Mouse (Mus musculus): Measurements from ENCODE around the gene Dock10.

DNA sequence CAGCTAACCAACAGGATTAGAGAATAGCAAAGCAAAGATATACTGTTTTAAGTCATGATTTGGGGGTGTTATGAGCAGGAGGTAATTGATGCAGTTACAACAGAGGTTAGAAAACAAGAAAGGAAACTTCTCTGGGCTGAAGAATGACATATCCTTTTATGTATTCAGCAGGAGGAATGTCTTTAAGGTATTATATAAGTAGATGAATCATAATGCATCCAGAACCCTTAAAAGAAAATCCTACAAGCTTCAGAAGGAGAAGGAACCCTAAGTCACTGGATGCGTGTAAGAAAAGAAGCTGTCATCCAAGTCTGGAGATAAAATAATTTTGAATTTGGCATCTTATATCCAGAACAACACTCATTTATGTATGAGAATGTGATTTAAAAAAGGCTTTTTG, 285.9 kb downstream of the Dock10 start:
- TF ChIP-seq POLR2A (IDR thresholded peaks at IDR 0.05; ENCODE audit: low read depth, low read length) = no peak
- TF ChIP-seq CTCF (conservative IDR thresholded peaks at IDR 0.05; ENCODE audit: insufficient read depth, insufficient read length, low read depth, low read length) = no peak

All from kidney, adult 2 months (tissue).